Mouse (Mus musculus) hematopoietic stem cell, adult 5-6 weeks (primary cell): ENCODE measurements around the gene Dmrt1. TPM values are rescaled to one million over a fixed set of nuclear protein-coding genes. Genes with fewer than 3 reads are reported as not detected.
"Not testable (repeated sequence)": the region's sequence is repeated elsewhere in the genome, so short reads cannot be mapped to it uniquely, and the experiment has no call there.

Experiments
- ATAC-seq, 2 experiments: fragments of 125-278 bp in 1 of 2; replicated peaks in 1 of 2; 2 replicates each; pipeline ENCODE4 v1.8.0; 2016 to 2017; ENCODE audit warnings: inconsistent platforms in 2 of 2, mild to moderate bottlenecking in 2 of 2, moderate number of reproducible peaks in 2 of 2, low read depth in 1 of 2, moderate TSS enrichment in 1 of 2; ENCODE audit not compliant: low FRiP score in 2 of 2, poor library complexity in 2 of 2, severe bottlenecking in 2 of 2, insufficient read depth in 1 of 2, low TSS enrichment in 1 of 2
- total RNA-seq: library from RNA; stranded (forward); fragments of 172-1452, 232-1000 nt; gene quantifications from 2 replicates; pipeline ENCODE4 v1.2.3, GENCODE M21; 2017

Gene Dmrt1
- not detected in 2 replicates for total RNA-seq

DNA sequence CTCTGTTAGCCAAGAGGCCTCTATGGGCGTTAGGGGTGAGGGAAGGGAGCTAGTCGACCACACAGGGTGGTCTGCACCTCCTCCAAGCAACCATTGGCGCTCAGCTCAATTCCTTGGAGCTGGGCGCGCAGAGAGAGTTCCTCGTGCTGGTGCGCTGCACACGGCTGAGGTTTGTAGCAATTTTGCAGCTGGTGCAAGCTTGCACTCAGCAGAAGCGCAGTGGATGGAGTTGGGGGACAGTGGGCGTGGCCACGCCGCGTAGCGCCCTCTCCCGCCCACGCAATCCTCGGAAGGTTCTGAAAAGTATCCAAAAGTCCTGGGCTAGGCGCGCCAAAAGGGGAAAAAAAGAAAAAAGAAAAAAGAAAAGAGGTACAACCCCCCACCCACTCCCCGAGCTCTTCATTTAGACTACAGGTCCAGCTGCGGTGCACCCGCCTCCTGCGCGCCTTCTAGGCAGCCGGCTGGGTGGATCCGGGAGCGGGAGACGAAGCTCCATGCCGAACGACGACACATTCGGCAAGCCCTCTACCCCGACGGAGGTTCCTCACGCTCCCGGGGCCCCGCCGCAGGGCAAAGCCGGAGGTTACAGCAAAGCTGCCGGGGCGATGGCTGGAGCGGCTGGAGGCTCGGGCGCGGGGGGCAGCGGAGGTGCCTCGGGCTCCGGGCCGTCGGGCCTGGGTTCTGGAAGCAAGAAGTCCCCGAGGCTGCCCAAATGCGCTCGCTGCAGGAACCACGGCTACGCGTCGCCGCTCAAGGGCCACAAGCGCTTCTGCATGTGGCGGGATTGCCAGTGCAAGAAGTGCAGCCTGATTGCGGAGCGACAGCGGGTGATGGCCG lies at the start of gene Dmrt1:
Dmrt1 (plus strand) TSS at position 259 of the 837 bp plus-strand sequence.
- no peak for ATAC-seq

DNA sequence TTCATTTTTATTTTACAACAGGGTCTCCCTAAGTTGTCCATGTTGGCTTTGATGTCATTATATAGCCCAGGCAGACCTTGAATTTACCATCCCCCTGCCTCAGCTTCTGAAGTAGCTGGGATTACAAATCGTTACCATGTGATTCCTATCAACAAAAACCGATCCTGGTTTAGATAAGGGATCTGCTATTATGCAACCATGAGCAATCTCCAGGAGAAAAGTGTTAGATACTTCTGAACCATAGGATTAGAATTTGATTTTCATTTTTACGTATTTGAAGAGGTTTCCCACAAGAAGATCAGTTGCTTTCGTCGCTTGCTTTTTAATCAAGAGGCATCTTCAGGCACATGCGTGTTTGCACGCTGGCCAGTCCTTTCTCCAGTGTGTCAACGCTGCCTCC lies 44.7 kb upstream of the Dmrt1 start:
- ATAC-seq, result no peak

DNA sequence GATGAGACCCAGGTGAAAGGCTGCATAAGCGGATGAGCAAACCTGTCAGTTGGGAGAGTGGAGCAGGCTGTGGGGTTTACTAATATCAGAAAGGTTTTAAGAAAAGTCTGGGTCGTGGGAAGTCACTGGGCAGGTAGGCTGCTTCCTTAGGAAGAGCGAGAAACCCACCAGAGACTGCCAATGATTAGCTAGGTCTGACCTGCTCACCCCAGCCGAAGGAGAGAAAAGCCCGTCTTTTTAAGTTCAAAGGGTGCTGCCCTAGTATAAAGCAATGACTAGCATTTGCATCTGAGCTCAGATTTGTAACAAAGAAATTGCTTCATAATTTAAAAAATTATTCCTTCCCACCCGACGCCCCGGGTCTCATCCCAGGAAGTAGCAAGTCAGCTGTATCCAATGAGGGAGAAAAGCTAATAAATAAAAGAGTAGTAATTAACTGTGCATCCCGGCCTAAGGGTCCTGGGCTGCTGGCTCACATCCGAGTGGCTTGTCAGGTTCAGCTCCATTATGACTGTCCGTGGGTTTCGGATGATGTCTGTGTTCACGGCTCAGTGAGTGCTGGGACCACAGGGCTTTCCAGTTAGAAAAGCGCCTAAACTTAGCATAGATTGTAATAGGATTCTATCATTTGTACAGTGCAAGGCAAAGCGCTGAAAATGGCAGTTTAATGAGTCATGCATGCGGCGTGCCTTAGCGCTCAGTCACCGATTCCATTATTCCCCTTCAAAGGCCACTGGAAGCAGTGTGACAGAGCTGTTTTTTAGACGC lies 43.7 kb upstream of the Dmrt1 start:
- no peak for ATAC-seq

GRCm38 (mm10) chr19:25475806-25476205 lies 29.6 kb upstream of the Dmrt1 start:
- ATAC-seq, result not testable (repeated sequence)

DNA sequence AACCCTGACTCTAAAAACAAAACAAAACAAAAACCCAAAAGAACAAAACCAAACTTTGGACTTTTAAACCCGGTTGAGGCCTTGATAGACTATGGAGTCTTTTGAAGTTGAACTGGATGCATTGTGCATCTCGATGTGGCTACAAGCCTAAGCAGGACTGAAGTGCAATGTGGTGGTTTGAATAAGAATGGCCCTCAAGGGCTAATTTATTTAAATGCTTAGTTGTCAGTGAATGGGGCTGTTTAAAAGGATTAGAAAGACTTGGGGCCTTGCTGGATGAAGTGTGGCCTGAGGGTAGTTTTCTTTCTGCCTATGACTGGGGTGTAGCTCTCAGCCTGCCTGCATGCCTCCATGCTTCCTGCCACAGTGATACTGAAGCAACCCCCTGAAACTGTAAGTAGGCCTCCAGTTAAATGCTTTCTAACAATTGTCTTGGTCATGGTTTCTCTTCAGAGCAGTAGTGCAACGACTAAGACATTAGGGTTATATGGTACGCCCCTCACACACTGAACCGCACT lies 26.2 kb upstream of the Dmrt1 start:
- no peak for ATAC-seq

GRCm38 (mm10) chr19:25480820-25481219 lies 24.6 kb upstream of the Dmrt1 start:
- no peak for ATAC-seq

DNA sequence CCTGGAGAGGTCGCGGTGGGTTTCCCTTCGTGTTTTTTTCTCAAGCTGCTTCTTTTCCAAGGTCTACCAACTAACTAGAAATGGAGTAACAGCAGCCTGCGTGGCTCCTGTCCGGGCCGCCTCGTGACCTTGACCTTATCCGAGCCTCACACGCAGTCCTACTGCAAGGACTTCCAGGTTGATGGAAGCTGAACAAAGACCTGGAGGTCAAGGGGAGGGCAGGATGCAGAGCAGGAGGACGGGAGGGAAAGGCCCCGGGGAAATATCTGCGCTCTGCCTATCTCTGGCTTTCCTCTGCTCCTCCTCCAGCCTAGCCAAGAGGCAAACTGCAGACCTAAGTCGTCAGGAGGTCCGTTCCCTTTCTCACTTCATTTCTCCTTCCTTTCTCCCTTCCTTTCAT lies 18.9 kb upstream of the Dmrt1 start:
- no peak for ATAC-seq

DNA sequence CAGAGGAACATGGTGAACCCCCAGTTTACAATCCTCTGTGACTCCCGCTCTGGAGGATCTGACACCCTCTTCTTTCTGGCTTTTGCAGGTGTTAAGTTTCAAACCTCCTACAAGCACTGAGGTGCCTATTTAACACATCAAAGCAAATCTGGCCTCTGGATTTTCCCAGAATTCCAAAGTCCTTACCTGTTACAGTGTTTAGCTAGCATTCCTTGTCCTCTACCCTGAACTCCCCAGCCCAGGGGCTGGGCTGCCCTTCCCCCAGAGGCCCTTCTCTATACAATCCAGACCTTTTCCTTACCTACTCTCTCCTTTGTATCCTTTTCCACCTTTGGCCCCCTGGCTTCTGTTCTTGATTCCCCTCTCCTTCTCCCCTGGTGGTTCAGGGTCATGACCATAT lies 18.1 kb upstream of the Dmrt1 start:
- ATAC-seq, result no peak

DNA sequence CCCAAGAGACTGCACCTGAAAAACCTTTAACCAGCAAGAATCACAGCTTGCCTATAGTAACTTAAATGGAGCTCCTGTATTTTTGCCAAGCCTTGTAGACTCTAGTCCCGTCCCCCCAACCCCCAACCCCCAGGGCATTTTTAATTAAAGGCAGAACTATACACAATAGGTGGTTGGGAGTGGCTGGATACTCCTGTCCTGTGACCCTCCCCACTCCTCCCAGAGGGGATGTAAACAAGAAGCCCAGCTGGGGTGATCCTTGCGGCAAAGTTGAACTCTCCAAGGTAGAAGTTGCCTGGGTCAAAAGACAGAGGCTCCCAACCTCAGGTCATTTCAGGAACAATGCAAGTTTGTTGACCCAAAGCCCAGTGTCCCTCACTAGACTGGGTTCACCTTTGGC lies 16.9 kb upstream of the Dmrt1 start:
- ATAC-seq, result no peak

GRCm38 (mm10) chr19:25489546-25489945 lies 15.9 kb upstream of the Dmrt1 start:
- ATAC-seq, result no peak

DNA sequence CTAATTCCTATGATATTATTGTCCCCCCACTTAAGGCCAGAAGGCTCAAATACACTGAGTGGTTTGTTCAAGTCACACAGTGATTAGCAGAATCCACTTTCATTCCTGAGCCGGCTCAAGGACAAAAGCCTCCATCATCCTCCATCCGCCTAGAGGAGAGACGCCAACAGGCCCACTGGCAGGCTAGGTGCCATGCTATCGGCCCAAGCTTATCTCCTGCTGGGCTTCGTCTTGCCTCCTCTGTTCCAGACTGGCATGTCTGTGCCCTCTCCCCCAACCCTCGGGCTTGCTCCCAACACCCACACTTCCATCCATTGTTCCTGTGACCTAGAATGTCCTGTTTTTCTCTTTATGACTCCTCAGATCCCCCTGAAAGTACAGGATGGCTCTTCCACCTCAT lies 8.0 kb upstream of the Dmrt1 start:
- no peak for ATAC-seq

- ATAC-seq, result no peak
Measured at GRCm38 (mm10) chr19:25504878-25505277, 540 bp upstream of the Dmrt1 start.

- no peak for ATAC-seq
Measured at GRCm38 (mm10) chr19:25506616-25507015, 1.2 kb downstream of the Dmrt1 start.

GRCm38 (mm10) chr19:25514986-25515530 lies 9.6 kb downstream of the Dmrt1 start:
- ATAC-seq, result no peak

GRCm38 (mm10) chr19:25524156-25524555 lies 18.7 kb downstream of the Dmrt1 start:
- no peak for ATAC-seq

DNA sequence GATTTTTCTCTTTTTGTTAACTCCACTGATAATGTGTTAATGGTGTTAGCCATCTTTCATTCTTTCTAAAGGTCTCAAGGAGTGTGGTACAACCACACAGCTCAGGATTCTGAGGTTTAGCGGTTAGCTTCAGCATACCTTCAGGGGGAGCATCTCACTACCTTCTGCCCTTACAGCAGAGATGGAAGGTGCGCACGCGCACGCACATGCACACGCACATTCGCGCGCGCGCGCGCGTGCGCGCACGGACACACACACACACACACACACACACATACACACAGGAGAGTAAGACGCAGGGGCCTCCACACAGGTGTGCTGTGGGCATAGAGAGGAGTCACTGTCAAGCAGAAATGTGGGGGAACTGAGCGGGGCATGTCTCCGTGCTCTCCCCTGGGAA lies 20.3 kb downstream of the Dmrt1 start:
- no peak for ATAC-seq

GRCm38 (mm10) chr19:25529673-25530072 lies 24.3 kb downstream of the Dmrt1 start:
- ATAC-seq, result no peak

DNA sequence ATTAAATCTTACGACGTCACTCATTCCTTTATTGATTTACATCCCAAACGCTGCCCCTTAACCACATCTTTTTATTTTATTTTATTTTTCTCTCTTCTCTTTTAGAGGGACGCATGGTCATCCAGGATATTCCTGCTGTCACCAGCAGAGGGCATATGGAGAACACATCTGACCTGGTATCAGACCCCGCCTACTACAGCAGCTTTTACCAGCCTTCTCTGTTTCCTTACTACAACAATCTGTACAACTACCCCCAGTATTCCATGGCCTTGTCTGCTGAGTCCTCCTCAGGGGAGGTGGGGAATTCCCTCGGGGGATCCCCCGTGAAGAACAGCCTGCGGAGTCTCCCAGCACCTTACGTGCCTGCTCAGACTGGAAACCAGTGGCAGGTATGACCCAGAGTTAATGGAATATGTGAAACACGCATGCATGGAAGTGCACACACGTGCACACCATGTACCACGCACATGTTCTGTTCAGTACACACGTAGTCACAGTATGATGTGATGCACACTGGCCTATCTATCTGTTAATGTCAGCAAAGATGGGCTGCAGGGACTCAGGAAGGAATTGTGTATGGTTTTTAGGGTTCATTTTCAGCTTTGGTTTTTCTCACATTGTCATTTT lies 40.4 kb downstream of the Dmrt1 start:
- ATAC-seq, result peak; percentile 75 to 80
